Mouse (Mus musculus): ENCODE results near the gene Mrps23. TPM values are rescaled to one million over a fixed set of nuclear protein-coding genes. Genes with fewer than 3 reads are reported as not detected.
"Not testable (repeated sequence)": the region's sequence is repeated elsewhere in the genome, so short reads cannot be mapped to it uniquely, and the experiment has no call there.

The Mrps23 gene
- total RNA-seq, 4 experiments from 2014 or later = 140 to 223 (median 182) TPM

GRCm38 (mm10) chr11:88180467-88180958, 23.7 kb upstream of the Mrps23 start:
- DNase-seq = no peak

- DNase-seq = peak; percentile 90
These were observed 23.1 kb upstream of the Mrps23 start for GRCm38 (mm10) chr11:88180959-88181619.

- DNase-seq = no peak
These were observed 19.5 kb upstream of the Mrps23 start for GRCm38 (mm10) chr11:88184632-88185180.

- no peak for DNase-seq
These were observed 17.9 kb upstream of the Mrps23 start for GRCm38 (mm10) chr11:88186078-88186946.

- DNase-seq = no peak
These were observed 17.3 kb upstream of the Mrps23 start for GRCm38 (mm10) chr11:88186947-88187243.

- peak; percentile 90 for DNase-seq
These were observed 16.6 kb upstream of the Mrps23 start for GRCm38 (mm10) chr11:88187417-88188133.

GRCm38 (mm10) chr11:88188216-88188615, 16.0 kb upstream of the Mrps23 start:
- no peak for DNase-seq

GRCm38 (mm10) chr11:88188635-88189034, 15.6 kb upstream of the Mrps23 start:
- DNase-seq = no peak

- DNase-seq = no peak
These were observed 11.6 kb upstream of the Mrps23 start for GRCm38 (mm10) chr11:88192595-88192994.

GRCm38 (mm10) chr11:88193098-88193823, 10.9 kb upstream of the Mrps23 start:
- DNase-seq = no peak

- no peak for DNase-seq
These were observed 10.1 kb upstream of the Mrps23 start for GRCm38 (mm10) chr11:88193824-88194696.

GRCm38 (mm10) chr11:88195699-88196098, 8.5 kb upstream of the Mrps23 start:
- DNase-seq = not testable (repeated sequence)

GRCm38 (mm10) chr11:88197153-88197576, 7.0 kb upstream of the Mrps23 start:
- DNase-seq = no peak

- DNase-seq = no peak
These were observed 6.0 kb upstream of the Mrps23 start for GRCm38 (mm10) chr11:88198223-88198622.

GRCm38 (mm10) chr11:88201172-88201571, 3.0 kb upstream of the Mrps23 start:
- DNase-seq = no peak

GRCm38 (mm10) chr11:88202077-88202476, 2.1 kb upstream of the Mrps23 start:
- DNase-seq = no peak

GRCm38 (mm10) chr11:88204593-88205368, 593 bp downstream of the Mrps23 start:
- no peak for DNase-seq

GRCm38 (mm10) chr11:88206576-88206975, 2.4 kb downstream of the Mrps23 start:
- DNase-seq = not testable (repeated sequence)

- DNase-seq = no peak
These were observed 3.5 kb downstream of the Mrps23 start for GRCm38 (mm10) chr11:88207697-88208096.
